Mouse (Mus musculus) CH12.LX (cell line): ENCODE data around the gene Opa1.

ENCODE experiments used
- CTCF ChIP-seq, 2 experiments: IDR thresholded peaks in 1 of 2; conservative IDR thresholded peaks in 1 of 2; 2 replicates each; pipeline ENCODE4 v1.5.1; 2011 to 2012; ENCODE audit warnings: low read depth in 2 of 2, low read length in 2 of 2, improper control_type of control experiment in 1 of 2, inconsistent platforms in 1 of 2, mild to moderate bottlenecking in 1 of 2, moderate library complexity in 1 of 2
- MAFK ChIP-seq: IDR thresholded peaks from 2 replicates; pipeline ENCODE4 v1.6.1; 2011; ENCODE audit warnings: low read length, improper control_type of control experiment; ENCODE audit not compliant: insufficient replicate concordance
- MYC ChIP-seq: IDR thresholded peaks from 2 replicates; pipeline ENCODE4 v1.6.1; 2011; ENCODE audit warnings: low read depth, mild to moderate bottlenecking, improper control_type of control experiment, low read length
- POLR2A ChIP-seq: IDR thresholded peaks from 2 replicates; pipeline ENCODE4 v1.6.1; 2011; ENCODE audit warnings: low read depth, mild to moderate bottlenecking, improper control_type of control experiment, low read length
- TBP ChIP-seq: conservative IDR thresholded peaks from 2 replicates; pipeline ENCODE4 v1.6.1; 2011; ENCODE audit warnings: low read depth, low read length, improper control_type of control experiment
- TCF12 ChIP-seq: IDR thresholded peaks from 2 replicates; pipeline ENCODE4 v1.6.1; 2014; ENCODE audit warnings: low read depth, mild to moderate bottlenecking, inconsistent platforms, low read length, improper control_type of control experiment
- USF1 ChIP-seq: IDR thresholded peaks from 2 replicates; pipeline ENCODE4 v1.6.1; 2014; ENCODE audit warnings: low read depth, mild to moderate bottlenecking, inconsistent platforms, low read length, improper control_type of control experiment
- ZC3H11A ChIP-seq: IDR thresholded peaks from 2 replicates; pipeline ENCODE4 v1.6.1; 2012; ENCODE audit warnings: low read depth, mild to moderate bottlenecking, inconsistent platforms, low read length, improper control_type of control experiment
- ZKSCAN1 ChIP-seq: IDR thresholded peaks from 2 replicates; pipeline ENCODE4 v1.6.1; 2012; ENCODE audit warnings: low read depth, inconsistent platforms, low read length, improper control_type of control experiment, borderline replicate concordance
- ZNF384 ChIP-seq: IDR thresholded peaks from 2 replicates; pipeline ENCODE4 v1.6.1; 2012; ENCODE audit warnings: low read depth, low read length, improper control_type of control experiment, inconsistent platforms

DNA sequence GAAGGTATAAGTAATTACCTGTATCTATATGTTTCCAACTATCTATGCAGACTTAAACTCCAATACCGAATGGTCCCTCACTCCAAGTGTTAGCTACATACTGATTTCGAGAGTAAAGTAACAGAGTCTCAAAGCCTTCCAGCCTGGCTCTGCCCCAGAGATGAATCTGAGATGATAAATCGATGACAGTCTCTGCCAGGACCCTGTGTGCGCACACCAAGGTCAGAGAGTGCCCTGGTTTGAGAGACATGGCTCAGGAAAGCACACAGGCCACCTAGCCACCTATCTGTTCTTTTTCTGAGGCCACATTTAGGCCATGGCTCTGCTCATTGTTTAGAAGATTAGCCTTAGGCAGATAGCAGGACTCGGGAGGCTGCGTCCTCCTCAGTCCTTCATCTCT is 45.5 kb upstream of the Opa1 start:
- no peak for TF ChIP-seq CTCF (conservative IDR thresholded peaks at IDR 0.05 in 1 of 2, IDR thresholded peaks at IDR 0.05 in 1 of 2; ENCODE audit: low read depth in 2 of 2, low read length in 2 of 2)
- no peak for TF ChIP-seq MAFK
- TF ChIP-seq POLR2A, result no peak
- TF ChIP-seq MYC, result no peak
- TF ChIP-seq ZC3H11A, result no peak
- TF ChIP-seq ZNF384, result no peak
- no peak for TF ChIP-seq TCF12
- no peak for TF ChIP-seq TBP
- no peak for TF ChIP-seq ZKSCAN1
- no peak for TF ChIP-seq USF1
